Mouse (Mus musculus) duodenum, adult 2 months (tissue): ENCODE results near the gene Tex13c2. TPM values are rescaled to one million over a fixed set of nuclear protein-coding genes. Genes with fewer than 3 reads are reported as not detected.

Source experiments
- polyA plus RNA-seq: library from polyadenylated mRNA; depleted of rRNA; stranded (reverse); fragments of >200 nt; gene quantifications from 2 replicates; pipeline ENCODE4 v1.2.3, GENCODE M21; 2012; ENCODE audit warnings: low replicate concordance; rRNA removed

The Tex13c2 gene
- polyA plus RNA-seq: not detected in 2 replicates

GRCm38 (mm10) chrX:42489446-42489845, at the start of gene Tex13c2:
Gene Tex13c2 (plus strand): TSS chrX:42489691.

GRCm38 (mm10) chrX:42502291-42503043, 13.0 kb downstream of the Tex13c2 start, which contains the start of gene Sh2d1a:
Gene Sh2d1a (plus strand): TSS chrX:42502453.

Other genes with a start within 250 kb of the Tex13c2 start
- 0.30 TPM in 1 of 2 replicates, not detected in the other for gene Sh2d1a, start 12.8 kb downstream of the Tex13c2 start, polyA plus RNA-seq